Mouse (Mus musculus): ENCODE measurements around the gene Senp8. TPM values are rescaled to one million over a fixed set of nuclear protein-coding genes. Genes with fewer than 3 reads are reported as not detected.
A peak's percentile ranks its signal among the peaks of the same experiment; 100 is the strongest.

Gene Senp8
- polyA plus RNA-seq, 1 experiment from 2014 or later: 10.0 TPM

GRCm38 (mm10) chr9:59723791-59724442, 26.6 kb downstream of the Senp8 start:
- H3K27me3 ChIP-seq (replicated peaks; ENCODE audit: control insufficient read depth, insufficient read depth, low read length): no peaks in the 10 kb centered on the region
- ATAC-seq (ENCODE audit: low read depth) (peak; percentile 83), DNase-seq (ENCODE audit: low spot score) (peak; percentile 82)
- H3K27ac ChIP-seq (replicated peaks; ENCODE audit: low read depth, low read length): peak overlapping the region; percentile 72
- H3K9ac ChIP-seq (ENCODE audit: low read depth, low read length): no peak overlapping the region
- H3K4me3 ChIP-seq (ENCODE audit: low read depth, low read length): no peak overlapping the region
- peaks cover 9% of the 10 kb centered on the region for H3K4me1 ChIP-seq (ENCODE audit: control insufficient read depth, insufficient read depth, low read length)
- WGBS: 38% methylated on average over 8 of the region's 8 CpGs
- no peaks in the 10 kb centered on the region for H3K36me3 ChIP-seq (ENCODE audit: control insufficient read depth, insufficient read depth, low read length)
- H3K9me3 ChIP-seq (ENCODE audit: control insufficient read depth, low read length): no peaks in the 10 kb centered on the region
- H3K4me2 ChIP-seq (ENCODE audit: low read depth, low read length): no peak overlapping the region

- ATAC-seq (ENCODE audit: low read depth) (peak; percentile 71), DNase-seq (ENCODE audit: low spot score) (peak; percentile 93)
- WGBS: 15% methylated on average over 10 of the region's 10 CpGs
- peak overlapping the region; percentile 18 for H3K4me3 ChIP-seq (ENCODE audit: low read depth, low read length)
- peaks cover 9% of the 10 kb centered on the region for H3K4me1 ChIP-seq (ENCODE audit: control insufficient read depth, insufficient read depth, low read length)
- H3K9me3 ChIP-seq (ENCODE audit: control insufficient read depth, low read length): no peaks in the 10 kb centered on the region
- peak overlapping the region; percentile 15; the same call in 1 of the 2 replicates for H3K9ac ChIP-seq (ENCODE audit: low read depth, low read length)
- H3K4me2 ChIP-seq (ENCODE audit: low read depth, low read length): peak overlapping the region; percentile 41
- no peaks in the 10 kb centered on the region for H3K27me3 ChIP-seq (replicated peaks; ENCODE audit: control insufficient read depth, insufficient read depth, low read length)
- H3K36me3 ChIP-seq (ENCODE audit: control insufficient read depth, insufficient read depth, low read length): no peaks in the 10 kb centered on the region
- H3K27ac ChIP-seq (replicated peaks; ENCODE audit: low read depth, low read length): peak overlapping the region; percentile 39; the same call in 1 of the 2 replicates
Measured at GRCm38 (mm10) chr9:59723096-59723657, 27.3 kb downstream of the Senp8 start.

GRCm38 (mm10) chr9:59721144-59721543, 29.4 kb downstream of the Senp8 start:
- H3K4me1 ChIP-seq (ENCODE audit: control insufficient read depth, insufficient read depth, low read length): peaks cover 9% of the 10 kb centered on the region
- no peak for DNase-seq (ENCODE audit: low spot score)
- H3K36me3 ChIP-seq (ENCODE audit: control insufficient read depth, insufficient read depth, low read length): no peaks in the 10 kb centered on the region
- no peak overlapping the region for H3K4me3 ChIP-seq (ENCODE audit: low read depth, low read length)
- H3K27ac ChIP-seq (replicated peaks; ENCODE audit: low read depth, low read length): no peak overlapping the region
- no peaks in the 10 kb centered on the region for H3K27me3 ChIP-seq (replicated peaks; ENCODE audit: control insufficient read depth, insufficient read depth, low read length)
- no peak for ATAC-seq (ENCODE audit: low read depth)
- no peak overlapping the region for H3K4me2 ChIP-seq (ENCODE audit: low read depth, low read length)
- no peak overlapping the region for H3K9ac ChIP-seq (ENCODE audit: low read depth, low read length)
- no peaks in the 10 kb centered on the region for H3K9me3 ChIP-seq (ENCODE audit: control insufficient read depth, low read length)
- WGBS: 81% methylated on average over 5 of the region's 5 CpGs

GRCm38 (mm10) chr9:59718237-59718636, 32.3 kb downstream of the Senp8 start:
- H3K4me2 ChIP-seq (ENCODE audit: low read depth, low read length): no peak overlapping the region
- H3K4me3 ChIP-seq (ENCODE audit: low read depth, low read length): no peak overlapping the region
- no peak for DNase-seq (ENCODE audit: low spot score)
- ATAC-seq (ENCODE audit: low read depth): no peak
- no peaks in the 10 kb centered on the region; the same call in 1 of the 2 replicates for H3K4me1 ChIP-seq (ENCODE audit: control insufficient read depth, insufficient read depth, low read length)
- H3K27me3 ChIP-seq (replicated peaks; ENCODE audit: control insufficient read depth, insufficient read depth, low read length): no peaks in the 10 kb centered on the region
- H3K9me3 ChIP-seq (ENCODE audit: control insufficient read depth, low read length): no peaks in the 10 kb centered on the region
- no peak overlapping the region for H3K27ac ChIP-seq (replicated peaks; ENCODE audit: low read depth, low read length)
- WGBS: 91% methylated on average over 4 of the region's 4 CpGs
- no peaks in the 10 kb centered on the region for H3K36me3 ChIP-seq (ENCODE audit: control insufficient read depth, insufficient read depth, low read length)
- no peak overlapping the region for H3K9ac ChIP-seq (ENCODE audit: low read depth, low read length)

- Histone ChIP-seq H3K27ac (replicated peaks; ENCODE audit: low read depth, low read length) (no peak overlapping the region), H3K9ac (ENCODE audit: low read depth, low read length) (no peak overlapping the region), H3K27me3 (replicated peaks; ENCODE audit: control insufficient read depth, insufficient read depth, low read length) (no peaks in the 10 kb centered on the region), H3K36me3 (ENCODE audit: control insufficient read depth, insufficient read depth, low read length) (no peaks in the 10 kb centered on the region), H3K4me2 (ENCODE audit: low read depth, low read length) (no peak overlapping the region), H3K9me3 (ENCODE audit: control insufficient read depth, low read length) (no peaks in the 10 kb centered on the region), H3K4me1 (ENCODE audit: control insufficient read depth, insufficient read depth, low read length) (no peaks in the 10 kb centered on the region), H3K4me3 (ENCODE audit: low read depth, low read length) (no peak overlapping the region)
- 64% methylated on average over 7 of the region's 7 CpGs for WGBS
- DNase-seq (ENCODE audit: low spot score) (no peak), ATAC-seq (ENCODE audit: low read depth) (no peak)
Measured at GRCm38 (mm10) chr9:59716275-59716898, 34.1 kb downstream of the Senp8 start.

- H3K4me1 ChIP-seq (ENCODE audit: control insufficient read depth, insufficient read depth, low read length): no peaks in the 10 kb centered on the region
- H3K9me3 ChIP-seq (ENCODE audit: control insufficient read depth, low read length): no peaks in the 10 kb centered on the region
- no peak overlapping the region for H3K4me2 ChIP-seq (ENCODE audit: low read depth, low read length)
- H3K27ac ChIP-seq (replicated peaks; ENCODE audit: low read depth, low read length): no peak overlapping the region
- no peak for DNase-seq (ENCODE audit: low spot score)
- H3K9ac ChIP-seq (ENCODE audit: low read depth, low read length): no peak overlapping the region
- WGBS: 77% methylated on average over 3 of the region's 3 CpGs
- ATAC-seq (ENCODE audit: low read depth): no peak
- no peaks in the 10 kb centered on the region for H3K27me3 ChIP-seq (replicated peaks; ENCODE audit: control insufficient read depth, insufficient read depth, low read length)
- no peaks in the 10 kb centered on the region for H3K36me3 ChIP-seq (ENCODE audit: control insufficient read depth, insufficient read depth, low read length)
- no peak overlapping the region for H3K4me3 ChIP-seq (ENCODE audit: low read depth, low read length)
Measured at GRCm38 (mm10) chr9:59709225-59709624, 41.3 kb downstream of the Senp8 start.

GRCm38 (mm10) chr9:59706850-59707825, 43.4 kb downstream of the Senp8 start:
- ATAC-seq (ENCODE audit: low read depth): no peak
- Histone ChIP-seq H3K27me3 (replicated peaks; ENCODE audit: control insufficient read depth, insufficient read depth, low read length) (no peaks in the 10 kb centered on the region), H3K36me3 (ENCODE audit: control insufficient read depth, insufficient read depth, low read length) (no peaks in the 10 kb centered on the region), H3K4me2 (ENCODE audit: low read depth, low read length) (no peak overlapping the region), H3K4me3 (ENCODE audit: low read depth, low read length) (no peak overlapping the region), H3K27ac (replicated peaks; ENCODE audit: low read depth, low read length) (no peak overlapping the region), H3K4me1 (ENCODE audit: control insufficient read depth, insufficient read depth, low read length) (no peaks in the 10 kb centered on the region), H3K9me3 (ENCODE audit: control insufficient read depth, low read length) (no peaks in the 10 kb centered on the region), H3K9ac (ENCODE audit: low read depth, low read length) (no peak overlapping the region)
- no peak for DNase-seq (ENCODE audit: low spot score)
- 45% methylated on average over 10 of the region's 10 CpGs for WGBS

- Histone ChIP-seq H3K9ac (ENCODE audit: low read depth, low read length) (no peak overlapping the region), H3K4me3 (ENCODE audit: low read depth, low read length) (no peak overlapping the region), H3K9me3 (ENCODE audit: control insufficient read depth, low read length) (no peaks in the 10 kb centered on the region), H3K4me2 (ENCODE audit: low read depth, low read length) (no peak overlapping the region), H3K36me3 (ENCODE audit: control insufficient read depth, insufficient read depth, low read length) (no peaks in the 10 kb centered on the region), H3K4me1 (ENCODE audit: control insufficient read depth, insufficient read depth, low read length) (no peaks in the 10 kb centered on the region), H3K27me3 (replicated peaks; ENCODE audit: control insufficient read depth, insufficient read depth, low read length) (no peaks in the 10 kb centered on the region), H3K27ac (replicated peaks; ENCODE audit: low read depth, low read length) (no peak overlapping the region)
- ATAC-seq (ENCODE audit: low read depth) (no peak), DNase-seq (ENCODE audit: low spot score) (no peak)
- WGBS: 63% methylated on average over 6 of the region's 6 CpGs
Measured at GRCm38 (mm10) chr9:59703099-59703498, 47.4 kb downstream of the Senp8 start.
